Mouse (Mus musculus) C2C12 (cell line): Measurements from ENCODE around the gene Gm49322.

Experiments used
- CEBPB ChIP-seq: IDR thresholded peaks from one replicate; pipeline ENCODE4 v1.6.1; 2011; ENCODE audit warnings: low read depth, mild to moderate bottlenecking, control low read depth, moderate library complexity
- CTCF ChIP-seq: IDR thresholded peaks from one replicate; pipeline ENCODE4 v1.5.1; 2011; ENCODE audit not compliant: control insufficient read depth, insufficient read depth, insufficient read length
- FOSL1 ChIP-seq: IDR thresholded peaks from one replicate; pipeline ENCODE4 v1.8.0; 2011; ENCODE audit warnings: mild to moderate bottlenecking, low read length; ENCODE audit not compliant: poor library complexity, insufficient read depth, severe bottlenecking
- MYOD1 ChIP-seq: IDR thresholded peaks from one replicate; pipeline ENCODE4 v1.6.1; 2011; ENCODE audit warnings: low read depth; ENCODE audit not compliant: control insufficient read depth, insufficient read length
- USF1 ChIP-seq: IDR thresholded peaks from one replicate; pipeline ENCODE4 v1.6.1; 2011; ENCODE audit warnings: low read depth, mild to moderate bottlenecking, control low read depth, moderate library complexity

DNA sequence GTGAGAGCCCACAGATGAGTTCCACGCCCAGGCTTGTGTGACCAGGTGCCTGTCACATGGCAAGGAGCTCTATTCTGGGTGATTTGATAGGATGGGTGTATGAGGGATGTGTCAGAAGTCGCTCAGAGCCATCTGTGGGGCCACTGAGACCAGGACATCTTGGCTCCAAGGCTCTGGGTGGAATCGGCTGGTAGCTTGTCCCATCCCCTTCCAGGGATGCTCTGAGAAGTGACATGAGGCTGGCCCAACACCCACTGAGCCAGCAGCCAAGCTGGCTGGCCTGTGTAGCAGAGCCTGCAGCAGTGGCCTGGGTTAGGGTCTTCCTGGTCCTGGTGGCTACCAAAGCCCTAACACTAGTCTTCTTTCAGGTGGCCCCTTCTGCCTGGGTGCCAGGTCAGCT lies 2.6 kb downstream of the Gm49322 start:
- TF ChIP-seq CTCF (no peak), MYOD1 (no peak), FOSL1 (no peak), USF1 (no peak), CEBPB (no peak)
